Mouse (Mus musculus): ENCODE measurements at regions not wholly inside any gene's neighbourhood (a gene's known extent, or its start where the extent isn't known, plus 50 kb on each side); places are given as distances from the start of the nearest gene placed in this dataset.
"Not testable (repeated sequence)": the region's sequence is repeated elsewhere in the genome, so short reads cannot be mapped to it uniquely, and the experiment has no call there.

DNA sequence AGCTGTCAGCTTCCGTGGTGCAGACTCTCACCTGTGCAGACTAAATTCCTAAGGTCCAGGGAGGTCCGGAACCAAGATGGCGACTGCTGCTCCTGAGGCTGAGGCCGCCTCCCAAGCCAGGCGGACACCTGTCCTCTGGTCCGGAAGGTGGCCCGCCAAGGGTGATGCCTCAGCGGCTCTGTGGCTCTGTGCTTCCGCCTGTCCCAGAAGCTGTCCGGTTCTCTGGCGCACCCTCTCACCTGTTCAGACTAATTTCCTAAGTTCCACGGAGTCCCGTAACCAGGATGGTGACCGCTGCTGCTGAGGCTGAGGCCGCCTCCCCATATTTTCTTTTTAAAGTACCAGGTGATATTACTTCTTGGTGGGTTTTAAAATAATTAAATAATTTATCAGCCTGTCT lies 65.4 kb upstream of the B3galnt2 start:
- DNase-seq = not testable (repeated sequence)

DNA sequence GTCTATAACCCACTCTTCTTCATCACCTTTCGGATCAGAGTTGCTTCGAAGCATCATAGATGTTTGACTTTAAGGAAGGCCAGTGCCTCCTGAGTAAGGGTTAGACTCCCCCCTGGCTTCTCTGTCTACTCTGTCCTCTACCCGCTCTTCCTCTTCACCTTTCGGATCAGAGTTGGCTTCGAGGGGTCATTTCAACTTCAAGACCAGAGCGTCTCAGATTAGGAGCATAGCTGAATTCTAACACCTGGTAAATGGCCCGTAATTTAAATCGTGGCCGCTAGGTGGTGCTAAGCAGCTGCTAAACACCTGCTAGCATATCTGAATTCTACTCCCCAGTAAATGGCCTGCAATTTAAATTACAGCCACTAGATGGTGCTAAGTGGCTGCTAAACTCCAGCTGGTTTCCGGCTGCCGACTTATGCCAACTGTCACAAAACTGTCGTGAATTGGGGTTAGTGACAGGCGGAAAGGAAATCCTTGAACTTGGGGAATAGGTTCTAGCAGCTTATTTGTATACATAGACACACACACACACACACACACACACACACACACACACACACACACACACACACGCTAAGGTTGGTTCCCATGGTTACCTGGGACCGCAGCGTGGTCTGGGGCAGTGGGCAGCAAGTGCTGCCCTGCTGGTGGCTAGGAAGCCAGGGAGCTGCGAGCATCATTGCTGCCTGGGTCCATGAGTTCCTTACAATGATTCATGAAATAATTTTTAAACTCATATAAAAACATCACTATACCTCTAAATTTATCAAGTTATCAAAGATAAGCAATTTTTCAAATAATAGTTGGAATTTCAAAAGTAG lies 64.8 kb upstream of the B3galnt2 start:
- peak; percentile 85 to 92 for DNase-seq

DNA sequence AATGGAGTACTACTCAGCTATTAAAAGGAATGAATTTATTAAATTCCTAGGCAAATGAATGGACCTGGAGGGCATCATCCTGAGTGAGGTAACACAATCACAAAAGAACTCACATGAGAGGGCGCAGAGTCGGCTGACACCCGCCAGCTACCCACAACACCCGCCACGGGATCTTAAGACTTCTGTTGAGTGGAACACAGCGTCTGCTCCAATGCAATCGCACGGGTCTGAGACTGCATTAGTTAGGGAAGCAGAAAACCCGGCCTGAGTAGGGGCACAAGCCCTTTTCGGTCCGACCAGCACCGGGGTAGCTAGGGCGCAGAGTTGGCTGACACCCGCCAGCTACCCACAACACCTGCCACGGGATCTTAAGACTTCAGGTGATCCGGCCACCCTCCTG lies 52.1 kb upstream of the B3galnt2 start:
- DNase-seq = not testable (repeated sequence)
